Mouse (Mus musculus) ZHBTc4 (cell line): ENCODE data around the gene D3Ertd254e.
"Not testable (repeated sequence)": the region's sequence is repeated elsewhere in the genome, so short reads cannot be mapped to it uniquely, and the experiment has no call there.

Source experiments
- DNase-seq: peaks from one replicate; pipeline ENCODE4 v3.0.0-alpha.2; 2011; ENCODE audit warnings: low read depth, low spot score

Gene D3Ertd254e

DNA sequence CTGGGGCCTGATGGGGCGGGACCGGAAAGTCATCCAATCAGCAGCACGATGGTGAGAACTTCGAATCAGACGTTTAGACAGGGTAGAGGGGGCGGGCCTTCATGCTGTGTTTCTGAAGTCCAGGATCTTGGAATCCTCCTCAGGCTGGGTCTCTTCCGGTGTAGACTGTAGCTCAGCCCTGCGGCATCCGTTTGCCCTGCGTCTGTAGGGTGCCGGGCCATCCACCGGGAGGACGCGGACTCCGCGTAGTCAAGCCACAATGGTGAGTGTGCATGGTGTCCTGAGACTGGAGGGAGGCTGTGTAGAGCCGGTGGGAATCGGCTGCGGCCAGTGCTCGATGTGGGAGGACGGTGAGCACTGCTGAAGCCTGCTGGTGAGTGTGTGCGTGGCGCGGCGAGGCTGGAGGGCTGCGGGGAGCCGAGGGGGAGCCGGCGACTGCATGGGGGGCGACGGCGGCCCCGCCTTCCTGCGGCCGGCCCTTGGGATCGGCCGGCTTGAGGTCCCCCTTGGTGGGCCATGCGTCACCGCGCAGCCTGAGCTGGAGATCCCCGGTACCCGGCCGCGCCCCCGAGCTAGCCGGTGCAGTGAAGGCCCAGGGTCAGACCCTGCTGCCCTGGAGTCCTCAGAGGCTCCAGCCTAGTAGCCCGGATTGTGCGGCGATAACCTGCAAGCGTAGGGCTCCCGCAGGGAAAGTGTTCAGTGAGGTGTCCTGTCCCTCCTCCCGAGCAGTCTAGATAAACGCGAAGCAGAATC, at the start of gene D3Ertd254e:
D3Ertd254e (plus strand) TSS at position 84 of the 753 bp plus-strand sequence.
- DNase-seq = peak; percentile 96

DNA sequence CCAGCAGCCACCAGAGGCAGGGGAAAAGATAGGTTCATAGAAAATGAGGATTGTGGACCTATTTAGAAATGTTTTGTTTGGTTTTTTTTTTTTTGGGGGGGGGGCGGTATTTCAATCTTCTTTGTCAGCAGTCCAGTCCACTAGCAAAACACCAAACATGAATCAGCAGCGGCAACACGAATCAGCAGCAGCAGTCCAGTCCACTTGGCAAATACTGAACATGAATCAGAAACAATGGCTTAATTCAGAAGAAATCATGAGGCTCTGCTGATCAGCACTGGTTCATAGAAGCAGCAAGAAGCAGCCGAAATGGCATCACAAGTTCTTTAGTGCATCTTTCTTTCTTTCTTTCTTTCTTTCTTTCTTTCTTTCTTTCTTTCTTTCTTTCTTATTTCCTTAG, 34.7 kb upstream of the D3Ertd254e start:
- DNase-seq = no peak

DNA sequence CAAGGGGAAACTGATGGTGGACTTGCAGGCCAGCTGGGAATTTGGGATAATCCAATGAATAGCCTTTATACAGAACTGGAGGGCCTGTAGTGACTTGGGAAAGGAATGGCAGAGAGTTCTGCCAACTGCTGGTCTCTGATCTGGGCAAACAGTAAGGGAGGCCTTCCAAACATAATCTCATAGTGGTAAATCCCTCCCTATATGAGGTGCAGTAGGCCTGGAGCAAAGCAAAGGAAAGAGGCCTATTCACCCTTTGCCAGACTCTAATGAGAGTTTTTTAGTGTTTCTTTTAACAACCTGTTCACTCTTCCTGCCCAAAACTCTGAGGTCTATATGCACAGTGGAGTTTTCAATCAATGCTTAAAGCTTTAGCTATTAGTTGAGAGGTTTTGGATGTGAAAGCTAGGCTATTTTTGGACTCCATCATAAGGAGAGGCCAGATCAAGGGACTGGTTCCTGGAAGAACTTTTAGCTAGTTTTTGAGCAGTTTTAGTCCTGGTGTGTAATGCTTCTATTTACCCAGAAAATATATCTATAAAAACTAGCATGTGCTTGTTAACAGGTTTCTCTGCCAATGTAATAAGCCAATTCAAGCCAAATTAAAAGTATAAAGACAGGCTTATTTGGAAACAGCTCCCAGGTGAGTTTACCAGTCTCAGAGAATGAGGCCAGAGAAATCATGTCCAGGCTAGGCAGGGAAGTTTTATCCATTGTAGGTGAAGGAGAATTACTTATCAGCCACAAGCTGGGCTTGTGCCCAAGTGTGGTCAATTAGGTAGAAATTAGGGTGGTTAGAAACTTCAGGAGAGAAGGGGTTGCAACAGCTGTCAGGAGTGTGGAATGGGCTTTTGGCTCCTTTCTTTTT, 30.9 kb upstream of the D3Ertd254e start:
- no peak for DNase-seq

DNA sequence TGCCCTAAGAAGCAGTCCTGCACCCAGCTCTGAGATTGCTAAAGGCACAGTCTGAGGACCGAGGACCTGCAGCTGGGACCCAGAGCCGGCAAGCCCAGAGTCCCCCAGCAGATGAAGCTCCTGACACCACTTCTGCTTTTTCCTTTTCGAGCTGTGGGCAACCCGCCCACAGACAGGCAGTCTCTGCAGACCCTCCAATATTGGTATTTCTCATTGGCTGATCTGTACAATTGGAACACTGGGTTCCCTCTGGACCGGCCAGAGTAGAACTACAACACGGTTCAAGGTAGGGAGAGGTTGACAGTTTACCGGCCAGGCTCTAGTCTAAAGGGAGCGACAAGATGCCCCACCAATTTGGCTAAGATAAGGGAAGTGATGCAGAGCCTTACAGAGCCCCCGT, 24.6 kb upstream of the D3Ertd254e start:
- not testable (repeated sequence) for DNase-seq

DNA sequence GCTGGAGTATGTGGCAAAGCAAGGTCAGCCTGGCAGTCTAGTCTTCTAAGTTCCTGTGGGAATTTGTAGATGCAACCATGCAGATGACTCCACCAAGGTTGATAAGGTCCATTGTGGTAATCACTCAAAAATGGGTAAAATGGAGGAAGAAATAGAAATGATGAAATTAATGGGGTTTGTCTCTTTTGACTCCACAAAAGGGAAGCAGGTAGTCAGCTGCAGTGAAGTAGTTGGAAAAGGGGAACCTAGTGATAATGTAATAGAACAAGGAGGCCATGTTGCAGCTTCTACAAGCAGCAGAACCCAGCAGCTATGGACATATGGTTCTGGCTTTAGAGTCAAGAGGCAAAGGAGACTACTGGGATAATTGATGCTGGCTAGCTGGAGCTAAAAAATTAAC, 14.7 kb upstream of the D3Ertd254e start:
- DNase-seq = no peak

DNA sequence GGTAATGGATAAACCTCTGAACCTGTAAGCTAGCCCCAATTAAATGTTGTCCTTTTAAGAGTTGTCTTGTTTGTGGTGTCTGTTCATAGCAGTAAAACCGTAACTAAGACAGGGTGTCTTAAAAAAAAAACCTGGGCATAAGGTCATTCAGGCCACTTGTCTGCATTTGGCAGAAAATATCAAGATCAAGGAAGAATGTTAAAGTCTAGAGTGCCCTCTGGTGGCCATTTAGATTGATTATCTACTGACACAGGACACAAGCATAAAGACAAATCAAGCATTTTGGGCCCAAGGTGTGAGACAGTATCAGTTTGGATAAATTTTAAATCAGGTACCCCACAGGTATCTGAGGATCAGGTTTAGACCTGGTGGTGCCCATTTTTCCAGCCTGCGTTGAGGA, 13.3 kb upstream of the D3Ertd254e start:
- DNase-seq = peak; percentile 80

DNA sequence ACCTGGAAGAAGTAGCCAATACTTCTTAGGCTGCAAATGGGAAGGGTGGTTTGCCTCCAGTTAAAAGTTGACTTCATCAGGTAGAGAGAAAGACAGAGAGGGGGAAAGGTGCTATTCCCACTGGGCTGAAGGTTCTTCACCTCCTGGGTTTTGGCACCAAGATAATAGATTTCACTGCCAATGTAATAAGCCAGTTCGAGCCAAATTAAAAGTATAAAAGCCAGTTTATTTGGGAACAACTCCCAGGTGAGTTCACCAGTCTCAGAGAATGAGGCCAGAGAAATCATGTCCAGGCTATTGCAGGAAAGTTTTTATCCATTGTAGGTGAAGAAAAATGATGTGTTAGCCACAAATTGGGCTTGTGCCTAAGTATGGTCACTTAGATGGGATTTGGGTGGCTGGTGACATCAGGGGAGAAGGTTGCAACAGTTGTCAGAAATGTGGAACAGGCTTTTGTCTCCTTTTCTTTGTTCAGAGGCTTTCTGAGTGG, 12.6 kb upstream of the D3Ertd254e start:
- no peak for DNase-seq

DNA sequence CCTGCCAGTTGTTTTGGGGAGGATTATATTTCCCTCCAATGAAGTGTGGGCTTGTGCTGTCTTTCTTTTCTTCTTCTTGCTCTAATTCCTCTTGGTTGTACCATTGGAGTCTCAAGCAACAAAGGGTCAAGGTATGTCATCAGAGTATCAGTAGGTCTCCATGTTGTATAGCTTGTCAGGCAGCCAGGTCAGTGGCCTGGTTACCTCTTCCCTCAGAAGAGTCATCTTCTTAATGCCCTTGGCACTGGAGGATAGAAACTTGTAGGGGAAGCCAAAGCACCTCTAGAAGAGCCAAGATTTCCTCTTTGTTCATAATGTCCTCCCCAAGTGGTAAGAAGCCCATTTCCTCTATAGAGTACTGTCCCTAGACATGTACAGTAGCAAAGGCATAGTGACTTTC, 11.8 kb upstream of the D3Ertd254e start:
- no peak for DNase-seq

DNA sequence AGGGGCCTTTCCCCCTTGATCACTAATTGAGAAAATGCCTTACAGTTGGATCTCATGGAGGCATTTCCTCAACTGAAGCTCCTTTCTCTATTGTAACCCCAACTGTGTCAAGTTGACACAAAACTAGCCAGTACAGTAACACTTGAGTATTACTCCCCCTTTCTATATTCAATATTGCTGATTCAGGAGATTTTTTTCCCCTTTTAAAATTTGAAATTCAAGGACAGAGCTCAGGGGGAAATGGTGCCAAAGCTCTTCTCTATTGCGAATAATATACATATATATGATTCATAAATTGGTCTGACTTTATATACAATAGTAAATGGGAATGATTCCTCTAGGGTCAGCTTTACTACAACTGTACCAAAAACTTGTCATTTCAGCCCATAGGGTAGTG, 282 bp upstream of the D3Ertd254e start:
- no peak for DNase-seq

DNA sequence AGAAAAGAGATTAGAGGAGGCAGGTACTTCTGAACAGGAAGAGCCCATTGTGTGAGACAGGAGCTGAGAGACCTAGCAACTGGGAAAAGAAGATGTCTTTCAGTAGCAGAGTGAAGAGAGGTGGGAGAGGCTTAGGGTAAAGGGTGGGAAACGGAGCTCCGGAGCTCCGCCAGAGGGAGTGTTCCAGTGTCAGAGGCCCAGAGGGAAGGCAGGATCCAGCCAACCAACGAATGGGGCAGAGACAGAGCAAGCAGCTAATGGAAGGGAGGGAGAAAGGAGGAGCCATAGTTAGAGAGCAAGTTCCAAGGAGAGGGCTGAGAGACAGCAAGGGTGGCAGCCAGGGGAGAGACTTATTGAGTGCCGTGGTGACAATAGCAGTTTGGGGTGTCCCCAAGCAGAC, 4.5 kb downstream of the D3Ertd254e start:
- DNase-seq = peak; percentile 86

DNA sequence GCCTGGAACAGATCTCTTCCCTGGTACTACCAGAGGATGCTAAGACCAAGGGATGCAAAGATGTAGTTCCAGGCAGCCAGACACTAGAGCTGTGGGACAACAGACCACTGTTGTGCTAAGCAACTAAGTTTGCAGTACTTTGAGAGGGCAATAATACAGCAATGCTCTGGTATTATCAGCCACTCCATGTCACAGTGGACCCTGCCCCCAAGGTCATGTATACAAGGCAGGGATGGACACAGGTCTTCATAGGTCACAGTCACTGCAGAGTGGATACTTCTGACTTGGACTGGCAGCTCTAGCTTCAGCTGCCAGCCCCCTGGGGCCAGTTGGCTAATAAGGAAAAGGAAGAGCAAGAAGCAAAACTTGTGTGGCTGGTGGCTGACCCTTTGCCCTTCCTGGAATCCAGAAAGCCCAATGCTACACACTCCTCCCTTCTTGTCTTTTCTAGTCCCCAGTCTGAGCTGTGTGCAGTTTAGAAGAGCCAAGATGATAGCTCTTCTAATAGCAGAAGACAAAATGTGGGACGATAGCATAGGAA, 19.9 kb downstream of the D3Ertd254e start:
- DNase-seq = no peak

DNA sequence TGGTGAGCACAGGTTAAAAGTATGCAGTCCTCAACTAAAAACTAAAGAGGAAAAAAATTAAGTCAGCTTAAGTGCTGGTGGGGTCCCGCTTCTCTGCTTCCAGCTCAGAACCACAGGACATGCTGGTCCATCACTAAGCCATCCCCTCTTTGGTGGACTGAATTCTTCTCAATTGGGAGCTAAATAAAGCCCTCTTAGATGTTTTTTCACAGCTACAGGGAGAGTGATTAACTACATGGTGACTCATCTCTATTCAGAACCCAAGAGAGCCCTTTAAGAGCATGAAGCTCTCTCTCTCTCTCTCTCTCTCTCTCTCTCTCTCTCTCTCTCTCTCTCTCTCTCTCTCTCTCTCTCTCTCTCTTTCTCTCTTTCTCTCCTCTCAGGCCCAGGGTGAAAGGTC, 20.5 kb downstream of the D3Ertd254e start:
- no peak for DNase-seq

DNA sequence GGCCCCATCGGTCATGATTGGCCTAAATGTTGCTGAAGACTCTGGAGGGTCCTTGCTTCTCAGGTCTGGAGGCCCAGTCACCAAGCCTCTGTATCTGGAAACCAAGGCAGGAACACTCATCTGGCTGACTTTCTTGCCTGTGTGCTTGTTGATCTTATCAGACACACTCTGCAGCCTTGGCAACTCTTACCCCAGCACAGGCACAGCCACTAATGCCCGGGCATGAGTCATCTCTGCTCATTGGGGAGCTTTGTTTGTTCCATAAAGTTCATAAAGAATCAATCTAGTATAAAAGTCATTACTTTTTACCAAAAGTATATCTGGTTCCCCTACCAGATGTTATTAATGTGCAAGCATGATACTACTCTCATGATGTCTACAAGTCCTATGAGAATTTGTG, 22.9 kb downstream of the D3Ertd254e start:
- DNase-seq = no peak

DNA sequence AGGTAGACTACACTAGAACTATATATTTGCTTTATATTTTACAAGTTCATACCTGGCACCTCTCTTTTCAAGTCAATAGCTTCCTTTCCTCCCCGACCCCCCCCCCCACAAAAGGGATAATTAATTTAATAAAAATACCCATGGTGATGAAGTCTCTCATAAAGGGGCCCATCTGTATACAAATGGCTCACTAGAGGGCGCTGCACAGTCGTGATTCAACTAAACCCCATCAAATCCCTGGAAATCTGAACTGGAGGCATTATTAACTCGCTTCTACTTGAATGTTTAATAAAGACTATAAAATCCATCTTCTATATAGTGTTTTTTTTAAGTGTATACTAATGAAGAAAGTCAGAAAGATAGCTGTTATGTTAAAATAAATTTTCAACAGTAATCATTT, 30.7 kb downstream of the D3Ertd254e start:
- DNase-seq = peak; percentile 64

DNA sequence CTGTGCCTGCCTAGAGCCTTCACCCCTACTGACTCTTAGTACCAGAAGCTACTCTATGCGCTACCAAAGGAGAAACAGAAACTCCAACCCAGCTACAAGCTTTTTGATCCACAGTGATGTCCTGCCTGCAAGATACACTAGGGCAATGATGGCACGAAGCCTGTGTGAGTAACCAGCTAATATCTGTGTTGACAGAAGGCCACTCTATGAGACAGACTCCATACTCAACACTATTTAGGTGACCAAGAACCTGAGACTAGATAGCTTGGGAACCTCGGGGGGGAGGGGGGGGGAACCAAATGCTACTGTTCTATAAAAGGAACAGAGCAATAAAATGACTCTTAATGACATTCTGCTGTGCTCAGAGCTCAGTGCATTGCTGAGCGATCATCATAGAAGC, 35.7 kb downstream of the D3Ertd254e start:
- DNase-seq = no peak

DNA sequence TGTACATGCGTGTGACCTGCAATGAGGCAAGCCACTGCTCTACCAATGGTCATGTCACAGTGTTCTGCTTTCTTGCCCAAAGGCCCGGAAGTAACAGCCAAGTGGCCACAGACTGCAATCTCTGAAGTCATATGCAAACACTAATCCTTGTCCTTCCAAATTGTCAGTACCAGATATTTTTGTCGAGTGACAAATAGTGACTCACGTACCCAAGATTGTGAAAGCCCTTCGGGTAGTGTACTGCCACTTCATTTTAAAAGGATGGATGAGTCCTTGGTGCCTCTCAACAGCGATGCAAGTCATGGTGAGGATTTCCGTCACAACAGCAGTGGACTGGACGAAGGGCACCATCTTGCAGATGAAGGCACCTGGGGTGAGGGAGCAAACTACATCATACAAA, 38.4 kb downstream of the D3Ertd254e start:
- DNase-seq = no peak

DNA sequence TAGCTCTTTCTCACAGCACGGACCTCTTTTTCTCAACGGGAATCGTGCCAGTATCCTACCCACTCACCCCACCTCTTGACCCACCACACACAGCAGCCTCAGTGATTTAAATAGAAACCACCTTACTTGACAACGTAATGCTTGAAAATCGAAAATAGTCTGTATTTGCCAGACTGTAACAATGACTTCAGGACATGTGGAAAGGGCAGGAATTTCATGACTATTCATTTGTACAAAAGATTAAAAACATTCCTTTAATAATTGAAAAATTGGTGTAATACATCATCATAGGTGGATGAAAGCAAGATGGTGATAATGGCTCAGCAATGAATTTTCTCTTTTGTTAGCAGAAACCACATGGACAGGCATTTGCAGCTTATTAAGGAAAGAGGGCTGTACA, 50.3 kb downstream of the D3Ertd254e start:
- DNase-seq = no peak

DNA sequence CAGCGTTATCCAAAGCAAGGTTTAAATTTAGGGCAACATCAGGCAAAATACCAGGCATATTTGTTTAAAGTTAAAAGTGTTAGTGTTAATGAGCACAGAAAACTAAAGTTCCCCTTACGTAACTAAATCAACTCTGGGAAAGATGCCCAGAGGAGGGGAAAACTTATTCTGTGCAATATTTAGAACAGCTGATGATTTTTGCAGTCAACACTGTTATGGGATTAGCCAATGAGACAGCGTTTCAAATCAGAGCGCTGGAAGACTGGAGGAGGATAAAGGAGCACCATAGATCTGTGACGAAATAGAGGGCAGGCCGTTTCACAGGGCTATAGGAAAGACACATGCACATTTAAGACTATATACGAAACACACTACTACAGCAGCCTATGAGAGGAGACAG, 52.1 kb downstream of the D3Ertd254e start:
- DNase-seq = no peak

DNA sequence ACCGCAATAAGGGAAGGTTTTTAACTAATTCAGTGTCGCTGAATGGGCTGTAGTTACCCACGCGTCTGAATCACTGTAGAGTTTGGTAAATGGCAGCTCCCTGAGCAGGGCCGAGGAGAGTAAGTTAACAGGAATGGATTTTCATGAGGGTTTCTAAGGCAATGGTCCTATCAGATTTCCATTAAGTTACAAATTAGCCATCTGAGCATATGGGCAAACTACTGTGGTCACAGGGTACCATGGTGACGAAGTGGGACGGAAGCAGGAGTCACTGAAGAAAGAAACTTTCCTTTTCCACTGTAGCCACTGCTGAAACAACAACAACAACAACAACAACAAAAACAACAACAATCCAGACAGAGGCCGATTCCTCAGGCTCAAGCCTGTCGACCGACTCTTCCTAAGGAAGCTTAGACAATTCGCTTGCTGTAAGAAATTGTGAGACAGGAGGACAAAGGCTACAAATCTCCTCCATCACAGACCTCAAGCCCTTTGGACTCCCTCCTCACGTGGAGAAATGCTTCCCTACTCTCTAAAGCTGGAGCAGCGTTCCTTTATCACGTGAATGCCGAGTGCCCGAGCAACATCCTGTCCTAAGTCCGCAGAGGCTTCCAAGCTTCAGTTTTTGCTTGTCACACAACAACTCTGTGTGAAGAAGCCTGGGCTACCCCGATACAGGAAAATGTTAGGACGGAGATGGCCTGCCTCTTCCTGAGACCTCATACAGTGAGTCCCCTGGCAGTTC, 56.9 kb downstream of the D3Ertd254e start:
- no peak for DNase-seq

DNA sequence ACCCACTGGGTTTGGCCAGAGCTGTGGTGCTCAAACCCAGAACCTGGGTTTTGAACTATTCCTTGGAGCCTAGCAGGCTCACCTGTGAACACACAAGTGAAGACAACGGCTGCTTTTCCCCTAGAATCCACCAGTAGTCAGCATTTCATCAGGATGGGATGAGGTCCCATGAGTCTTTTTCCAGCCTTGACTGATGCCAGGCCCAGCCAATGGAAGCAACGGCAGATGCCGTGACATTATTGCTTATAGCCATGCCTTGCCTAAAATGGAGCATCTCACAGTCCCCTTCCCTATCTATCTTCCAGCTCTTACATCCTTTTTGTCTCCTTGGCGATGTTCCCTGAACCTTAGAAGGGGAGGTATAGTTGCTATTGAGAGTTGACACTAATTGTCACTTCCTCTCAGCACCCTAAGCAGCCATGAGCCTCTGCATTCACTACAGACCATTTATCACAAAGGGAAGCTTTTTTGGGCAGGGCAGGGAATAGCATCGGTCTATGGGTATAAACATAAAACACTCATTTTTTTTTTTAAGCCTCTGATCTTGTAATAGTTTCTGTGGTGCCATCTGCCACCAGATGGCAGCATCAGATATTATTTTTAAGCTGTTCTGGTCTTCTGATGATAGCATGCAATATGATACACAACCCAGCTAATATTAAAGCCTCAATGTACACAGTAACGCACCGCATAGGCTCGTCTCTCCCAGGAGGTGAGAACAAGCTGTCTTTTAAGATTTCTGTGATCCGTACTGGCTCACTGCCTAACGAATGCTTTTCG, 59.1 kb downstream of the D3Ertd254e start:
- peak; percentile 46 for DNase-seq

DNA sequence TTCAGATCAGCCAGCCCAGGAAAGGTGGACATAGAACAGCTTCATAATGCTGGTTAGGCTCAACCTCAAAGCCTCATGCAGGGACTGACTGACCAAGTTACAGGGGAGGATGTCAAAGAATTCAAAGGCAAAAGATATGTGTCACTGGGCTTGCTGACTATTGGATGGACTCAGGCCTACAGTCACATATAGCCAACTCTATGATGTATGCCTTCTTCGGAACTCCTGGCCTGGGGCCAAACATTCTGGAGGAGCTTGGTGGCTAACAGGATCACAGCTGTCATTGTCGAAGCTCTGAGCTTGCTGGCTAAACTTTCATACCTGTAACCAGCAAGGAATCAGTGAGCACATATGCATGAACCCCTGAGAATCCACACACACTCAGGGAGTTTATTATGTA, 60.1 kb downstream of the D3Ertd254e start:
- DNase-seq = no peak
